Mouse (Mus musculus) left cerebral cortex, adult 9 months (tissue): ENCODE results near the gene Tspear.
"Not testable (repeated sequence)": the region's sequence is repeated elsewhere in the genome, so short reads cannot be mapped to it uniquely, and the experiment has no call there.

Experiments used
- DNase-seq, 2 experiments: peaks; one replicate each; pipeline ENCODE4 v3.0.0; 2022; ENCODE audit warnings: low spot score in 2 of 2

The Tspear gene

GRCm38 (mm10) chr10:77685895-77686664 is at the start of gene Tspear:
Gene Tspear, plus strand, starts transcription at chr10:77686569.
- DNase-seq, result no peak

GRCm38 (mm10) chr10:77638956-77639355 is 47.4 kb upstream of the Tspear start:
- no peak for DNase-seq

GRCm38 (mm10) chr10:77643160-77643559 is 43.2 kb upstream of the Tspear start:
- no peak for DNase-seq

- DNase-seq, result no peak
Observed at GRCm38 (mm10) chr10:77645571-77645970, 40.8 kb upstream of the Tspear start.

GRCm38 (mm10) chr10:77647461-77647860 is 38.9 kb upstream of the Tspear start:
- DNase-seq, result no peak

GRCm38 (mm10) chr10:77647901-77648300 is 38.5 kb upstream of the Tspear start:
- no peak for DNase-seq

- no peak for DNase-seq
Observed at GRCm38 (mm10) chr10:77652046-77652445, 34.3 kb upstream of the Tspear start.

DNA sequence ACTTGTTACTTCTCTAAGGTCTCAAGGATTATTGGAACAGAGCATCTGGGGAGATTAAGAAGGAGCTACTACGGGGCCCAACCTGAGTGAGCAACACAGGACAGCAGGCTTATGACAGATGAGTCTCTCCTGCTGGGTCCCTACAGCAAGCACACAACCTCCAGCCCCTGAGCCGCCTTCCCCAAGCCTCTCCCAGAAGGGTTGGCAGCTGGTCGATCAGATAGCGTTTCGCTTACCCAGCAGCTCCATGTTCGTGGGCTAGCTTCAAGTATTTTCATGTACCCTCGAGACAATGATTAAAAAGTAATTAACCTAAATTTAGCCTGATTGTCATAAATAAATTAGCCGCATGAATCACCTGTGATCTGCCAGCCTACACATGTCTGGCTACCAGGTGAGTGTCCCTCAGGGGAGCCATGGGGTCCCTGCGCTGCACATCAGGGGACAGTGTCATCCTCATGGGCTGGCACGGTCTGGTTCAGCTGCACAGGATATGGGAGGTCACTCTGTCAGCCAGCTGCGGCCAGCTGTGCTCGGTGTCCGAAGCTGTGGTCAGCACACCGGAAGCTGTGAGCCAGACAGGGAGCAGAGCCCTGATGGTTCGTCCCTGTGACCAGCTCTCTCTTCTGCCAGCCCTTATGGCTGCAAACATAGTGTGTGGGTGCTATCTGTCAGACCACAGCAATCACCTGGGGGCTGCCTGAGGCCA is 27.9 kb upstream of the Tspear start:
- DNase-seq, result no peak

DNA sequence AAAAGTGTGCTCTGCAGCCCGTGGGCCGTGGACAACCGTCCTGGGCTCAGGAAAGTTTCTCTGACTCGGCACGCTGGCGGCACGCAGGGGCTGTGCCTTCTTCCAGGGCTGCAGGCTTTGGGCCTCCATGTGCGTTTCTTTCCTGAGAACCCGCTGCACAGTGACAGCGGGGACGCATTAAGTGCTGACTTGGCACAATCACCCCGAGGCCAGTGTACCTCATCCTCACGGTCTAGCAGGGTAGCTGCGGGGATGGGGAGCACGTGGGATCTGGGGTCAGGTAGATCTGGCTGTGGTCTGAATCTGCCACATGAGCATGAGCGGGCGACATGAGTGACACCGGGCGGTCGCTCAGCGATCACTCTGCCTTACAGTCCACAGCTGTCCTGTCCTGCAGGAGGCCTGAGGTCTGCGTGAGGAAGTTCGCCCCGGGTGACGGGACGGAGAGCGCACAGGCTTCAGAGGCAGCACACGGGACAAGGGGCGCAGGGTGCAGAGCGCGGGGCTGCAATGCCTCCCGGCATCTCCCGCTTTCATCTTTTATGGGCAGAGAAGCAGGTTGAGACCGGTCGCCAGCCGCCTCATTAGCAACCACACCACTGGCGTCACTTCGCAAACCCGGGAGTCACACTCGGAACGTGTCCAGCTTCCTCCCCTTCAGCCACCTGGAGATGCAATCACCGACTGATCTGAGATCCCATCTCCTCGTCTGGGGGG is 22.3 kb upstream of the Tspear start:
- DNase-seq, result no peak

DNA sequence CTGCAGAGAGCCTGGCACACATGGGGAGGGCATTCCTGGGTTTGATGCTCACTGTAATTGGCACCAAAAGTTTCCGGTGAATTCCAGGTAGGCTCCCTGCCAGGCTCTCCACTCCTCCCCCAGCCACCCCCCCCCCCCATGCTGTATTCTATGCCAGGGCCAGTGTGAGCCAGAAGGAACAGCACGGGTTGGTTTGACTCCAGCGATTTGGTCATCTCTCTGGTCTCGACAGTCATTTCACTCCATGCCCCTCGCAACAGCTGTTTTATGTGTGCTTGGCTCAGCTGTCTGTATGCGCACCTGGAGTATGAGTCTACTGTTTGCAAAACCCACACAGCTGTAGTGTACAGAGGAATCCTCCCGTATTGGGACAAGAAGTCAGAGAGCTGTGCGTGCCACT is 20.0 kb upstream of the Tspear start:
- no peak for DNase-seq

DNA sequence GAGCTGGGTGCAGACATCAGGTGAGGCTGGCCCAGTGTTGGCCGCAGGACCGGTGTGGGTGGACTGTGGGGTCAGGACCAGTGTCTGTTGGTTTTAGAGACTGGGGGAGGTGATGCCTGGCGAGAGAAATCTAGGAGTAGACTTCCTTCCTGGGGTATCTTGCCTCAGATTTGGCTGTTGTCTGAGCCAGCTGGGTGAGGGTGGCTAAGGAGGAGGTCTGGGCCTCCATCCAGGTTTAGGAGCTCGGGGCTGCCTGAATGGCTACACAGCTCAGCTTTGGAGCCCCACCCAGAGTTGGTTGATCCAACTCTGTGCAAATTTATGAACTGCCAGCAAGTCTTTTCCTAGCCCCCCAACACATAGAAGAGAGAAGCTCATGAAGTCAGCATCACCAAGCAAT is 19.0 kb upstream of the Tspear start:
- DNase-seq, result peak in 1 of 2 experiments; percentile 43

DNA sequence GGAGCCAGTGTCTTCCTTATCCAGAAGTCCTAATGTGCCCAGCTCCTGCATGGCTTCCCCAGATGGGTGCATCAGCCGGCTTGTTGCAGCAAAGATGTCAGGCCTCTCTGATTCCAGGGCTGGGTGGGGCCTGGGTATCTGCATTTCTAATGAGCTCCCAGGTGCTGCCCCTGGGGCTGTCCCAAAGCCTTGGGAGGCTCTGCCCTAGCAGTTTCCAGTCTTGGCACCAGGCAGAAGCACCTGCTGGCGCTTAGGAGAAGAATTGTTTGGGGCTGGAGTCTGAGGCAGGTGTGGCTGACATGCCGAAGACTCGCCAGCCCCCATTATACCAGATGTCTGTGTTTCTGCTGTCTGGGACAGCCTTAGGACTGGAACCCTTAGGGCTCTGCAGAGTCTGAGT is 15.7 kb upstream of the Tspear start:
- no peak for DNase-seq

DNA sequence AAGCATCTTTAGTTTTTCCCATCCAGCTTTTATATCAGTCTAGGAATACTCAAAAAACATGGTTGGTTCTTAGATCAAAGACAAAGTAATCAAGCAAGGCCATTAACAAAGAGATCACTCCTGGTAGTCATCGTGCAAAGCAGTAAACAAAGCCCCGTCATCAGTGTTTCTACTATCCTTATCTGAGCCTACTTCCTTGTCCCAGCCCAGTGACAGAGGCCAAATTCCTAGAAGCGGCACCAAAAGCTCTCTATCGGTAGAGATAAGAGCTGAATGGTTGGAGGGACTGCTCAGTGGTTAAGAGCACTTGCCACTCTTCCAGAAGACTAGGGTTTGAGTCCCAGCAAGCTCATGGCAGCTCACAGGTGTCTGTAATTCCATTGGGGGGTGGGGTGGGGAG is 14.8 kb upstream of the Tspear start:
- DNase-seq, result no peak

- no peak for DNase-seq
Observed at GRCm38 (mm10) chr10:77673765-77674164, 12.6 kb upstream of the Tspear start.

DNA sequence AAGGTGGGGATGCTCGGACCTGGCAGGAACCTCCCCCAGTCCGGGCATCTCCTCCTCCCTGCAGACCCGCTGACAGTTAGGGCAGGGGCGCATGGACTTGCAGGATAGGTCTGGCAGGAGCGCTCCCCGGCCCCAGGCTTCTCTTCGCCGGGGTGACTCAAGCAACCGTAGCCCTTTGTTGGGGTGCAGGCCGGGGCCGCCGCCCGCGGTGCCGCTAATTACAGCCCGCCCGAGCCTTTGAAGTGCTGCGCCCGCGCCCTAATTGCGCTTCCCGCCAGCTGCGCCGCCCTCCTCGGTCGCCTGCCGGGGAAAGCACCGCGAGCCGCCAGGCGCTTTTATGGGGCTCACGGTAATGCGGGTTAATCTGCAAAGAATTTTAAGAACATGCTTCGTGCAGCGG is 8.8 kb upstream of the Tspear start:
- DNase-seq, result no peak

- DNase-seq, result peak in 1 of 2 experiments; percentile 31
Observed at GRCm38 (mm10) chr10:77682994-77683393, 3.4 kb upstream of the Tspear start.

- DNase-seq, result no peak
Observed at GRCm38 (mm10) chr10:77684181-77684580, 2.2 kb upstream of the Tspear start.

DNA sequence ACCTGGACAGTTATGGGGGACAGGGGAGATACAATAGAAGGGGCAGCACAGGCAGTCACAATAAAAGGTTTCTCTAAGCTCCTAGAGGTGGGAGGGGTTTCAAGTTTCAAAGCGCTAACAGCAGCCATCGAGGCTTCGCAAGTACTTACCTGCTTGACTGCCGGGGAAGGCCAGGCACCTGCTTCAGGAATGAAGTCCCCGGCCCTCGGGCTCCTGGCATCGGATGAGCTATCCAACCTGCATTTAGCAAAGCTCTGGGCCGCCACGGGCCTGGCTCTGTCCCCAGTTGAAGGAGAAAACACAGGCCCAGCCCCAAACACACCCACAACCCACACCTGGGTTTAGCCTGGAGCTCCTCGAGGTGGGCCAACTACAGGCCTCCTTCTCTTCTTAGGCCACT is 652 bp downstream of the Tspear start:
- DNase-seq, result no peak

DNA sequence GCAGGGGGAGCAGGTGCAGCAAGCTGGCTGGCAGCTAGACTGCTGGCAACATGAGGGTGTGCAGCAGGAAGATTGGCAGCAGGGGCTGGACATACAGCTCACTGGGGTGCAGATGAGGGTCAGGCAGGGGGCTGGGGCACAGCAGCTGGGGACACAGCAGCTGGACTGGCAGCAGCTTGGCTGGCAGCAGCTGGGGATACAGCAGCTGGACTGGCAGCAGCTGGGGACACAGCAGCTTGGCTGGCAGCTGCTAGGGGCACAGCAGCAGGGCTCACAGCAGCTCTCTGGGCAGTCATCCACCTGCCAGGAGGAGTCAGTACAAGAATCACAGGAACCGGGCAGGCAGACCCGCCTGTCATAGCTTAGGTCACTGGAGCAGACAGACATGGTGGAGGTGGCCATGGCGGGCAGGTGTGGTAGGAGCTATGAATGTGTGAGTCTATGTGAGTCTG is 4.0 kb downstream of the Tspear start, which contains the start of gene Gm19402:
Gm19402 (minus strand) TSS at position 402 of the 452 bp plus-strand sequence.
- DNase-seq, result not testable (repeated sequence)

GRCm38 (mm10) chr10:77697133-77697532 is 10.8 kb downstream of the Tspear start, which contains the start of gene Gm9508:
Gene Gm9508, minus strand, starts transcription at chr10:77697233.
- DNase-seq, result no peak

DNA sequence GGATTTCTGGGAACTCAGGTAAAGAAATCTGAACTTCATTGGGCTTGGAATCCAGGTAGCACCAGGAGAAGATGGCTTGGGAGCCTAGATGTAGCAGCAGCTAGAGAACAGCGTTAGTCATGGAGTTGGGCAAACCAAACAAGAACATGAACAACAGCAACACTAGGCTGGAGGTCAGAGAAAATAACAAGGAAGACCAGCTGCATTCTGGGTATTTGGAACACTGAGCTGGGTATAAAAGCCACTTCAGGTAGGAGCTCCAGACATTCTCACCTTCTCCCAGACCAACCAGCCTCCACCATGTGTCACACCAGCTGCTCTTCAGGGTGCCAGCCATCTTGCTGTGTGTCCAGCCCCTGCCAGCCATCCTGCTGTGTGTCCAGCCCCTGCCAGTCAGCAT is 20.0 kb downstream of the Tspear start, which contains the start of gene Gm10272:
Gm10272 (plus strand) TSS at position 301 of the 400 bp plus-strand sequence.
- no peak for DNase-seq

DNA sequence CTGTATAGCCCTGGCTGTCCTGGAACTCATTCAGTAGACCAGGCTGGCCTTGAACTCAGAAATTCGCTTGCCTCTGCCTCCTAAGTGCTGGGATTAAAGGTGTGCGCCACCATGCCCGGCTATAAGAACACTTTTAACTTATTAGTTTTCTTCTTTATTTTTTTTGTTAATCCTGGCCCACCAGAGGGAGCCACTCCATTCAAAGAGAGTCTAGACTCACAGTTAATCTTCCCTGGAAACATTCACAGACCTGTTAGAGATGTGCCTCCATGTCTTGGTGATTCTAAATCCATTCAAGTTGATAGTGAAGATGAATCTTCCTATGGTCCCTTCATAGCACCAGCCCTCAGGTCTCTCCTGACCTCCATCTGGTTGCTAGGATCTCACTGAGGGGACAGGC is 23.5 kb downstream of the Tspear start:
- no peak for DNase-seq
